In genomic region chr13:51816559-51817041, GRCm38 (mm10) we compare ENCODE assay signal across 7 mouse cellular contexts. TPM values are rescaled to one million over a fixed set of nuclear protein-coding genes. Genes with fewer than 3 reads are reported as not detected.
DNase-seq lines count a peak whose midpoint lies in the region; ATAC-seq and TF ChIP-seq lines count a peak whose summit lies in the region.

No protein-coding gene starts in this region.

- no peak for TF ChIP-seq CTCF in layer of hippocampus, adult 2 months (conservative IDR thresholded peaks at IDR 0.05)

- peaks cover 7% of the 10 kb centered on the region; the same call in 1 of the 2 replicates for H3K4me1 ChIP-seq in neural tube, embryonic 11.5 days (ENCODE audit: control insufficient read depth, insufficient read depth, low read length)
- peaks cover 19% of the 10 kb centered on the region for H3K4me1 ChIP-seq in forebrain, embryonic 16.5 days (replicated peaks; ENCODE audit: control insufficient read depth, insufficient read depth, low read length)
- H3K4me1 ChIP-seq in neural tube, embryonic 15.5 days: peaks cover 20% of the 10 kb centered on the region

- no peaks in the 10 kb centered on the region for H3K27me3 ChIP-seq in neural tube, embryonic 11.5 days (ENCODE audit: control insufficient read depth, insufficient read depth, low read length)
- no peaks in the 10 kb centered on the region for H3K27me3 ChIP-seq in forebrain, embryonic 16.5 days (replicated peaks; ENCODE audit: control insufficient read depth, insufficient read depth, low read length)
- H3K27me3 ChIP-seq in neural tube, embryonic 15.5 days (replicated peaks): no peaks in the 10 kb centered on the region

- DNase-seq in neural tube, embryonic 11.5 days (ENCODE audit: low spot score): no peak
- no peak for DNase-seq in neural tube, embryonic 10.5 days (ENCODE audit: extremely low spot score, low spot score)
- DNase-seq in layer of hippocampus, adult 2 months (ENCODE audit: low spot score in 2 of 2): peak in 1 of 2 experiments; percentile 29
- no peak for DNase-seq in kidney, postnatal 10 days
- no peak for DNase-seq in right cerebral cortex, postnatal 25 days

- H3K9me3 ChIP-seq in neural tube, embryonic 11.5 days (ENCODE audit: control insufficient read depth, low read length): no peaks in the 10 kb centered on the region
- H3K9me3 ChIP-seq in forebrain, embryonic 16.5 days (ENCODE audit: control insufficient read depth, low read length): no peaks in the 10 kb centered on the region
- no peaks in the 10 kb centered on the region for H3K9me3 ChIP-seq in neural tube, embryonic 15.5 days (replicated peaks)

- no peak overlapping the region for H3K4me2 ChIP-seq in neural tube, embryonic 11.5 days (ENCODE audit: low read depth)
- H3K4me2 ChIP-seq in forebrain, embryonic 16.5 days (ENCODE audit: low read length): no peak overlapping the region
- no peak overlapping the region for H3K4me2 ChIP-seq in neural tube, embryonic 15.5 days

- no peak overlapping the region for H3K9ac ChIP-seq in neural tube, embryonic 11.5 days (ENCODE audit: low read length)
- H3K9ac ChIP-seq in forebrain, embryonic 16.5 days (replicated peaks; ENCODE audit: low read depth, low read length): no peak overlapping the region
- no peak overlapping the region for H3K9ac ChIP-seq in neural tube, embryonic 15.5 days (replicated peaks)

- H3K27ac ChIP-seq in neural tube, embryonic 11.5 days (ENCODE audit: low read depth, low read length): 0 out of 2 replicates have a peak overlapping the region, but pooled peaks have one; percentile 34
- peak overlapping the region; percentile 87 for H3K27ac ChIP-seq in forebrain, embryonic 16.5 days (ENCODE audit: low read length)
- peak overlapping the region; percentile 78 for H3K27ac ChIP-seq in layer of hippocampus, adult 2 months
- peak overlapping the region; percentile 58; the same call in 1 of the 2 replicates for H3K27ac ChIP-seq in neural tube, embryonic 15.5 days (replicated peaks)

- no peak overlapping the region for H3K4me3 ChIP-seq in neural tube, embryonic 11.5 days (ENCODE audit: low read depth, low read length)
- H3K4me3 ChIP-seq in forebrain, embryonic 16.5 days (replicated peaks; ENCODE audit: low read length): no peak overlapping the region
- H3K4me3 ChIP-seq in layer of hippocampus, adult 2 months: no peak overlapping the region
- no peak overlapping the region for H3K4me3 ChIP-seq in neural tube, embryonic 15.5 days (replicated peaks)

- 65% methylated on average over 5 of the region's 5 CpGs for WGBS in neural tube, embryonic 11.5 days
- WGBS in forebrain, embryonic 16.5 days: 41% methylated on average over 5 of the region's 5 CpGs
- WGBS in neural tube, embryonic 15.5 days: 44% methylated on average over 5 of the region's 5 CpGs

- no peak for ATAC-seq in neural tube, embryonic 11.5 days (ENCODE audit: insufficient read depth, low FRiP score, low TSS enrichment)
- peak; percentile 80 for ATAC-seq in forebrain, embryonic 16.5 days
- ATAC-seq in neural tube, embryonic 15.5 days (ENCODE audit: low FRiP score): peak; percentile 25; the same call in 1 of the 2 replicates

- no peaks in the 10 kb centered on the region for H3K36me3 ChIP-seq in neural tube, embryonic 11.5 days (ENCODE audit: control insufficient read depth, insufficient read depth, low read length)
- no peaks in the 10 kb centered on the region for H3K36me3 ChIP-seq in forebrain, embryonic 16.5 days (ENCODE audit: control insufficient read depth, insufficient read depth)
- no peaks in the 10 kb centered on the region for H3K36me3 ChIP-seq in neural tube, embryonic 15.5 days

RNA-seq across cellular contexts. Expression of gene Sema4d, which starts 23.1 kb away (rescaled TPM):
- 6.7 and 7.4 TPM in 2 replicates for polyA plus RNA-seq in neural tube, embryonic 11.5 days (2014; fragmentation: Nextera tagmentation; extraction: Ambion mirVana)
- 20.8 and 24.6 TPM in 2 replicates for polyA plus RNA-seq in forebrain, embryonic 16.5 days (2015; fragmentation: Nextera tagmentation; extraction: Ambion mirVana)
- 10 to 100 TPM; 76.3 to 83.9 TPM for total RNA-seq in layer of hippocampus, adult 2 months (2021)
- polyA plus RNA-seq in neural tube, embryonic 15.5 days (2015; fragmentation: Nextera tagmentation; extraction: Ambion mirVana): 15.2 and 17.9 TPM in 2 replicates

RNA-seq across cellular contexts. Expression of gene Gadd45g, which starts 29.9 kb away (rescaled TPM):
- 149 and 170 TPM in 2 replicates for polyA plus RNA-seq in neural tube, embryonic 11.5 days (2014; fragmentation: Nextera tagmentation; extraction: Ambion mirVana)
- polyA plus RNA-seq in forebrain, embryonic 16.5 days (2015; fragmentation: Nextera tagmentation; extraction: Ambion mirVana): 119 and 122 TPM in 2 replicates
- 10 to 100 TPM; 14.8 to 22.7 TPM for total RNA-seq in layer of hippocampus, adult 2 months (2021)
- 32.1 and 35.4 TPM in 2 replicates for polyA plus RNA-seq in neural tube, embryonic 15.5 days (2015; fragmentation: Nextera tagmentation; extraction: Ambion mirVana)

Comparison
In these comparisons a context has a peak if more than half of its experiments do, and no peak if none do; other contexts are left out.
1. H3K27ac ChIP-seq: peak in every context shown above with its lines; median percentile 87 in forebrain, embryonic 16.5 days; 78 in layer of hippocampus, adult 2 months; 58 in neural tube, embryonic 15.5 days; 34 in neural tube, embryonic 11.5 days.